Mouse (Mus musculus) C2C12 (cell line): ENCODE measurements around the gene Fam117a.
A peak's percentile ranks its signal among the peaks of the same experiment; 100 is the strongest.

Experiments
- CEBPB ChIP-seq: IDR thresholded peaks from one replicate; pipeline ENCODE4 v1.6.1; 2011; ENCODE audit warnings: low read depth, mild to moderate bottlenecking, control low read depth, moderate library complexity
- CTCF ChIP-seq: IDR thresholded peaks from one replicate; pipeline ENCODE4 v1.5.1; 2011; ENCODE audit not compliant: control insufficient read depth, insufficient read depth, insufficient read length
- MAX ChIP-seq: IDR thresholded peaks from one replicate; pipeline ENCODE4 v1.6.1; 2011; ENCODE audit warnings: mild to moderate bottlenecking, control low read depth
- MYOD1 ChIP-seq: IDR thresholded peaks from one replicate; pipeline ENCODE4 v1.6.1; 2011; ENCODE audit warnings: low read depth; ENCODE audit not compliant: control insufficient read depth, insufficient read length
- MYOG ChIP-seq: IDR thresholded peaks from one replicate; pipeline ENCODE4 v1.6.1; 2011; ENCODE audit not compliant: control insufficient read depth, insufficient read length; ENCODE audit errors: extremely low read depth
- USF1 ChIP-seq: IDR thresholded peaks from one replicate; pipeline ENCODE4 v1.6.1; 2011; ENCODE audit warnings: low read depth, mild to moderate bottlenecking, control low read depth, moderate library complexity

DNA sequence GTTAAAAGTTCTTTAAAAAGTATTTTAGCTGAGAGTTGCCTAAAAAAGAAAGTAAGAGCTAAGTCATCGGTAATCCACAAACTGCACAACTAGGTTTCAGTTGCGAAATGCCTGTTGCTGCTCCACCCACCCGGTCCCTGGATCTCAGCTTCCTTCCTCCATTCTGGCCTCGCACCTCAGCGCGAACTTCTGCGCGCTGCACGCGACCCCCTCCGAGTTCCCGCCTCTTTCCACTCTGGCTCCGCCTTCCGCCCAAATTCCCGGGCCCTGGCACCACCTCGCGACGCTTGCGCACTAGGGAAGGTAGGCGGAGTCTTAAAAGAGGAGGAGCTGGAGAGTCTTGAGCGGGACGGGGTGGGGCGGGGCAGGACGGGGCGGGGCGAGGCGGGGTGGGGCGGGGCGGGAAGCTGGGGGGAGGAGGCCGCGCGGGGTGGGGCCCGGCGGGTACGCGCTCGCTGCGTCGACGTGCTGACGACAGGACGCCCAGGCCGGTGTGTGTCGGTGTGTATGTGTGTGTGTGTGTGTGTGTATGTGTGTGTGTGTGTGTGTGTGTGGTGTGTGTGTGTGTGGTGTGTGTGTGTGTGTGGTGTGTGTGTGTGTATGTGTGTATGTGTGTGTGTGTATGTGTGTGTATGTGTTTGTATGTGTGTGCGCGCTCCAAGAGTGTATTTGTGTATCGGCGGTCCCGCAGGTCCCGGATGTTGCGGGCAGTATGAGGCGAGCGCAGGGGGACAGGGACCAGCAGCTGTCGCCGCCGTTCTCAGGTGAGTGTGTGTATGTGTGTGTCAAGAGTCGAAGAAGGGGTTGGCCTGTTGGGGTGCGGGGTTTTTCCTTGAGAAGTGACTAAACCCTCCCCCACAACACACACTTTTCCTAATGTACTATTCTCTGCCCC lies 77.1 kb downstream of the Fam117a start, which contains the start of gene Spop:
- no peak for TF ChIP-seq CTCF
- peak; percentile 96 for TF ChIP-seq MAX
- TF ChIP-seq USF1, result no peak
- TF ChIP-seq CEBPB, result peak; percentile 79
- TF ChIP-seq MYOG, result no peak
- peak; percentile 42 for TF ChIP-seq MYOD1
